In the genomic region with DNA sequence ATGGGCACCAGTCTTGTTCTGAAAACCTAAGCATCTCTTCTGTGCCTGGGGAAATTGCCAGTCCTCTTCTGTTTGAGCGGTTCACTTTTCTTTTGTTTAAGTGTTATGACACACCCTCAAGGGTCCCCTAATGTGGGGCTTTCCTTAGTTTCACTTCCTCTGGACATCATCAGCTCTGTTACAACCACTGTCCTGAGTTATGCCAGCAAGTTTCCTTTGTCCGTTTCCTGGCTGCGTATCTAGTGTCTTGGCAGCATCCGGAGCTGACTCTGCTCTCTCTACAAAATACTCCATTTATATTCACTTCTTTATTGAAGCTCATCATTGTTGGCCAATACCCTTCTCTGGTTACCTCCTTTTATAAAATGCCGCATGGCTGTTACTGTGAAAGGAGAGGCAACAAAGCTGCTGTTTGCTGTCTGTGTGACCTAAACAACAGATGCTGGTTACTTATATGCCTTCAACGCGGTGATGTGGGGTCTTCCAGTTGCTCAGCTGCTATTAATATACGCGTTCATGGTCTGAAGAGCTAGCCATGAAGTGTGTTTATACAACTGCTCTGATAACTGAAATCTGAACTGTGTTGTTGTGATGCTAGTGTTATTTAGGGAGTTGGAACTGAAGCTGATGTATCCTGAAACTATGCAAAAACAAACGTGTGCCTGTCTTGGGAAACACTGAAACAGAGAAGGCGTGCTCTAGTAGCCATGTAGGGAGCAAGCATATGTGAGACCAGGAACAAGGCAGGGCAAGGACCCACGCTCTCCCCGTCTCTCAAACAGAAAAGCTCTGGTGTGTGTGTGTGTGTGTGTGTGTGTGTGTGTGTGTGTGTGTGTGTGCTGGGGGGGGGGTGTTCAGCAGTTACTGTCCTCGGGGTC, we compare ENCODE assay signal across 8 mouse cellular contexts.
DNase-seq lines count a peak whose midpoint lies in the region; ATAC-seq lines count a peak whose summit lies in the region.

No protein-coding gene starts in this region.

- 54% methylated on average over 14 of the region's 14 CpGs for WGBS in embryonic facial prominence, embryonic 13.5 days
- WGBS in kidney, embryonic 14.5 days: 66% methylated on average over 14 of the region's 14 CpGs
- WGBS in midbrain, embryonic 11.5 days: 72% methylated on average over 14 of the region's 14 CpGs

- peak; percentile 27 for DNase-seq in adrenal gland, adult 2 months
- no peak for DNase-seq in adrenal gland, postnatal 4 days (ENCODE audit: low spot score in 2 of 2)
- no peak for DNase-seq in midbrain, embryonic 11.5 days (ENCODE audit: low spot score, missing footprints)
- DNase-seq in urinary bladder, postnatal 14 days (ENCODE audit: low spot score): no peak
- DNase-seq in gastrocnemius, adult 8-10 months (ENCODE audit: low spot score in 2 of 2): no peak
- no peak for DNase-seq in urinary bladder, postnatal 4 days (ENCODE audit: low spot score in 2 of 2)

- peaks cover 32% of the 10 kb centered on the region for H3K4me1 ChIP-seq in embryonic facial prominence, embryonic 13.5 days
- H3K4me1 ChIP-seq in kidney, embryonic 14.5 days (ENCODE audit: control insufficient read depth, insufficient read depth, low read length): no peaks in the 10 kb centered on the region
- H3K4me1 ChIP-seq in midbrain, embryonic 11.5 days (ENCODE audit: control insufficient read depth, insufficient read depth, low read length): peaks cover 8% of the 10 kb centered on the region

- peak overlapping the region; percentile 26; the same call in 1 of the 2 replicates for H3K4me2 ChIP-seq in embryonic facial prominence, embryonic 13.5 days
- H3K4me2 ChIP-seq in kidney, embryonic 14.5 days (replicated peaks; ENCODE audit: low read depth, low read length): no peak overlapping the region
- no peak overlapping the region for H3K4me2 ChIP-seq in midbrain, embryonic 11.5 days

- peaks cover 17% of the 10 kb centered on the region for H3K36me3 ChIP-seq in embryonic facial prominence, embryonic 13.5 days
- H3K36me3 ChIP-seq in kidney, embryonic 14.5 days (ENCODE audit: control insufficient read depth, insufficient read depth, low read length): no peaks in the 10 kb centered on the region
- H3K36me3 ChIP-seq in midbrain, embryonic 11.5 days (ENCODE audit: control insufficient read depth, insufficient read depth, low read length): no peaks in the 10 kb centered on the region

- no peak overlapping the region for H3K9ac ChIP-seq in embryonic facial prominence, embryonic 13.5 days
- H3K9ac ChIP-seq in kidney, embryonic 14.5 days (ENCODE audit: low read depth, low read length): no peak overlapping the region
- H3K9ac ChIP-seq in midbrain, embryonic 11.5 days (ENCODE audit: low read length): 0 out of 2 replicates have a peak overlapping the region, but pooled peaks have one; percentile 5

- peak overlapping the region; percentile 75 for H3K27ac ChIP-seq in embryonic facial prominence, embryonic 13.5 days
- H3K27ac ChIP-seq in kidney, embryonic 14.5 days (ENCODE audit: low read depth, low read length): 0 out of 2 replicates have a peak overlapping the region, but pooled peaks have one; percentile 18
- peak overlapping the region; percentile 14; the same call in 1 of the 2 replicates for H3K27ac ChIP-seq in midbrain, embryonic 11.5 days (ENCODE audit: low read depth, low read length)

- no peaks in the 10 kb centered on the region for H3K9me3 ChIP-seq in embryonic facial prominence, embryonic 13.5 days
- no peaks in the 10 kb centered on the region for H3K9me3 ChIP-seq in kidney, embryonic 14.5 days (ENCODE audit: control insufficient read depth, low read length)
- H3K9me3 ChIP-seq in midbrain, embryonic 11.5 days (ENCODE audit: control insufficient read depth, low read length): no peaks in the 10 kb centered on the region

- ATAC-seq in embryonic facial prominence, embryonic 13.5 days (ENCODE audit: insufficient number of reproducible peaks, insufficient read depth, low FRiP score, low TSS enrichment, low read depth): no peak
- no peak for ATAC-seq in kidney, embryonic 14.5 days (ENCODE audit: low FRiP score, low TSS enrichment)
- ATAC-seq in midbrain, embryonic 11.5 days (ENCODE audit: low FRiP score): no peak

- H3K27me3 ChIP-seq in embryonic facial prominence, embryonic 13.5 days: no peaks in the 10 kb centered on the region
- H3K27me3 ChIP-seq in kidney, embryonic 14.5 days (ENCODE audit: control insufficient read depth, insufficient read depth, low read length): no peaks in the 10 kb centered on the region
- no peaks in the 10 kb centered on the region for H3K27me3 ChIP-seq in midbrain, embryonic 11.5 days (ENCODE audit: control insufficient read depth, insufficient read depth, low read length)

- H3K4me3 ChIP-seq in embryonic facial prominence, embryonic 13.5 days: no peak overlapping the region
- no peak overlapping the region for H3K4me3 ChIP-seq in kidney, embryonic 14.5 days (ENCODE audit: low read length)
- no peak overlapping the region for H3K4me3 ChIP-seq in midbrain, embryonic 11.5 days (ENCODE audit: low read depth, low read length)

Comparison
In these comparisons a context has a peak if more than half of its experiments do, and no peak if none do; other contexts are left out.
1. H3K27ac ChIP-seq: peak in every context shown above with its lines; median percentile 75 in embryonic facial prominence, embryonic 13.5 days; 18 in kidney, embryonic 14.5 days; 14 in midbrain, embryonic 11.5 days.